Comparison of ENCODE assay signal across 14 mouse cellular contexts in the genomic region with DNA sequence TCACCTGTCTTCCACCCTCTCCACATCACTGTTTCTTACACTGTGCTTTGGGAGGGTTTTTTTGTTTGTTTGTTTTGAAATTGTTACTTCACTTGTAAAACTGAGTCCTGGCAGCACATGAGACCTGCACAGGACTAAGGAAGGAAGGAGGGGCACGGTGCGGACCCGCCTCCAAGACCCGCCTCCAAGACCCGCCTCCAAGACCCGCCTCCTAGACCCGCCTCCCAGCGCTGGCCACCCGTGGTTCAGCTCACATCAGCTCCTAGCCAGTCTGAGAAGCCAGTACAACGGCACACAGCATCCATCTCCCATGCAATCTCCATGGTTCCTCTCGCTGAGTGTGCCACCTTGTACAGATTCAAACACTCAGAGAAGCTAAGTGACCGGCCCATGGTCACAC. TPM values are rescaled to one million over a fixed set of nuclear protein-coding genes. Genes with fewer than 3 reads are reported as not detected.
DNase-seq lines count a peak whose midpoint lies in the region; ATAC-seq and TF ChIP-seq lines count a peak whose summit lies in the region.
"Had no signal": no experiment of that assay in that cellular context is flagged by ENCODE, and none has a peak within 500 bp of the region (broad histone marks: within the 10 kb centered on the region; RNA-seq: fewer than 3 reads in every experiment).

No protein-coding gene starts in this region.

- H3K9me3 ChIP-seq in neural tube, embryonic 12.5 days = no peaks in the 10 kb centered on the region
- H3K9me3 ChIP-seq in embryonic facial prominence, embryonic 10.5 days = 0 out of 2 replicates have a peak, but pooled peaks cover 4% of the 10 kb centered on the region
- no peaks in the 10 kb centered on the region for H3K9me3 ChIP-seq in neural tube, embryonic 15.5 days (replicated peaks)

- no peaks in the 10 kb centered on the region for H3K27me3 ChIP-seq in kidney, adult 2 months (replicated peaks; ENCODE audit: control insufficient read depth, insufficient read depth, low read length)
- no peaks in the 10 kb centered on the region for H3K27me3 ChIP-seq in neural tube, embryonic 12.5 days (replicated peaks)
- peaks cover 19% of the 10 kb centered on the region; the same call in 1 of the 2 replicates for H3K27me3 ChIP-seq in embryonic facial prominence, embryonic 10.5 days (replicated peaks; ENCODE audit: low read depth, poor library complexity, severe bottlenecking)
- H3K27me3 ChIP-seq in neural tube, embryonic 15.5 days (replicated peaks) = no peaks in the 10 kb centered on the region
- H3K27me3 ChIP-seq: CH12.LX had no signal

- WGBS in kidney, adult 2 months = 25% methylated on average over 12 of the region's 12 CpGs
- 24% methylated on average over 12 of the region's 12 CpGs for whole genome bisulfite sequencing in neural tube, embryonic 12.5 days
- WGBS in embryonic facial prominence, embryonic 10.5 days = 24% methylated on average over 12 of the region's 12 CpGs
- 23% methylated on average over 12 of the region's 12 CpGs for WGBS in neural tube, embryonic 15.5 days

- no peaks in the 10 kb centered on the region for H3K4me1 ChIP-seq in kidney, adult 2 months (ENCODE audit: control insufficient read depth, insufficient read depth, low read length)
- peaks cover 7% of the 10 kb centered on the region; the same call in 1 of the 2 replicates for H3K4me1 ChIP-seq in neural tube, embryonic 12.5 days
- 0 out of 2 replicates have a peak, but pooled peaks cover 9% of the 10 kb centered on the region for H3K4me1 ChIP-seq in embryonic facial prominence, embryonic 10.5 days
- 0 out of 2 replicates have a peak, but pooled peaks cover 2% of the 10 kb centered on the region for H3K4me1 ChIP-seq in neural tube, embryonic 15.5 days

- H3K27ac ChIP-seq in kidney, adult 2 months (ENCODE audit: insufficient read depth, low read depth, low read length) = no peak overlapping the region
- no peak overlapping the region for H3K27ac ChIP-seq in neural tube, embryonic 12.5 days
- no peak overlapping the region for H3K27ac ChIP-seq in embryonic facial prominence, embryonic 10.5 days (replicated peaks)
- H3K27ac ChIP-seq in neural tube, embryonic 15.5 days (replicated peaks) = no peak overlapping the region
- H3K27ac ChIP-seq: liver, embryonic 14.5 days had no signal

- H3K4me3 ChIP-seq in kidney, adult 2 months (ENCODE audit: insufficient read depth, low read depth, low read length) = no peak overlapping the region
- no peak overlapping the region for H3K4me3 ChIP-seq in neural tube, embryonic 12.5 days
- H3K4me3 ChIP-seq in embryonic facial prominence, embryonic 10.5 days = no peak overlapping the region
- H3K4me3 ChIP-seq in neural tube, embryonic 15.5 days (replicated peaks) = no peak overlapping the region

- ATAC-seq in neural tube, embryonic 12.5 days (ENCODE audit: low FRiP score, low read depth) = 0 out of 2 replicates have a peak, but pooled peaks have one; percentile 37
- ATAC-seq in neural tube, embryonic 15.5 days (ENCODE audit: low FRiP score) = 0 out of 2 replicates have a peak, but pooled peaks have one; percentile 36

- H3K4me2 ChIP-seq in neural tube, embryonic 12.5 days (replicated peaks) = no peak overlapping the region
- no peak overlapping the region for H3K4me2 ChIP-seq in neural tube, embryonic 15.5 days

- TF ChIP-seq POLR2A in kidney, adult 2 months (IDR thresholded peaks at IDR 0.05; ENCODE audit: low read depth, low read length) = no peak

- TF ChIP-seq CTCF in kidney, adult 2 months (conservative IDR thresholded peaks at IDR 0.05; ENCODE audit: insufficient read depth, insufficient read length, low read depth, low read length) = no peak

- DNase-seq in kidney, adult 2 months = peak; percentile 18
- DNase-seq in kidney, postnatal 14 days = no peak
- no peak for DNase-seq in neural tube, embryonic 10.5 days (ENCODE audit: extremely low spot score, low spot score)
- DNase-seq in embryonic facial prominence, embryonic 10.5 days (ENCODE audit: low spot score) = peak; percentile 53
- DNase-seq in spleen, postnatal 36 days (ENCODE audit: low spot score in 2 of 2) = no peak
- DNase-seq: adrenal gland, postnatal 36 days; cerebellum, adult 11-12 months; heart, postnatal 36 days; right cerebral cortex, postnatal 14 days had no signal

- H3K9ac ChIP-seq in neural tube, embryonic 12.5 days = no peak overlapping the region
- H3K9ac ChIP-seq in neural tube, embryonic 15.5 days (replicated peaks) = no peak overlapping the region
- H3K9ac ChIP-seq: liver, embryonic 14.5 days had no signal

- H3K36me3 ChIP-seq in kidney, adult 2 months (ENCODE audit: control insufficient read depth, insufficient read depth, low read length) = no peaks in the 10 kb centered on the region
- no peaks in the 10 kb centered on the region for H3K36me3 ChIP-seq in neural tube, embryonic 12.5 days
- H3K36me3 ChIP-seq in embryonic facial prominence, embryonic 10.5 days (replicated peaks) = no peaks in the 10 kb centered on the region
- H3K36me3 ChIP-seq in neural tube, embryonic 15.5 days = no peaks in the 10 kb centered on the region

RNA-seq across cellular contexts. Expression of a gene that starts 38.4 kb away (rescaled TPM):
- 0.06 TPM in 1 of 2 replicates, not detected in the other for polyA plus RNA-seq in kidney, adult 2 months (2012; rRNA removed)
- polyA plus RNA-seq in neural tube, embryonic 12.5 days (2016; fragmentation: Nextera tagmentation; extraction: Ambion mirVana) = 2.3 and 2.7 TPM in 2 replicates
- 1.5 and 2.6 TPM in 2 replicates for polyA plus RNA-seq in embryonic facial prominence, embryonic 10.5 days (2016; fragmentation: Nextera tagmentation; extraction: Ambion mirVana)
- 0.14 and 0.17 TPM in 2 replicates for polyA plus RNA-seq in neural tube, embryonic 15.5 days (2015; fragmentation: Nextera tagmentation; extraction: Ambion mirVana)
- polyA plus RNA-seq: large intestine, adult 2 months; liver, embryonic 14.5 days had no signal

Comparison
In these comparisons a context has a peak if more than half of its experiments do, and no peak if none do; other contexts are left out.
1. DNase-seq: peak in kidney, adult 2 months (single experiment) and embryonic facial prominence, embryonic 10.5 days (single experiment); none in kidney, postnatal 14 days (single experiment), neural tube, embryonic 10.5 days (single experiment) and spleen, postnatal 36 days (0 of 2).